Comparison of ENCODE assay signal across 13 mouse cellular contexts in the genomic region with DNA sequence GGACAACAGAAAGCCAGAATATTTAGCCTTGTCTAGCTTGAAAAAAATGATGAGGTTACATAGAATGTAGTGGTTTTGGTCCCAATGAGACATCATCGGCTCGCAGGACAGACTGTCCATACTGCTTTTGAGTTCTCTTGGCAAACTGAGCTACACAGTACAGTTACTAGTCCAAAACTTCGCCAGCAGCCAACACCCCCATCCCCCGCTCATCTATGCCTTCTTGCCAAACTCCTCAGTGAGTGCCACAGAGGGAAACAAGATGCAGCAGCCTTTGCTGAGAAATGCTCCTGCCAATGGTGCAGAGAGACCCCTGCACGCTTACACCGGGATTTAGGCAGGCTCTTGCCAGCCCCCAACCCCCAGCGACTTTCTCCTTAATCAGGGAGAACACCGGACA. TPM values are rescaled to one million over a fixed set of nuclear protein-coding genes. Genes with fewer than 3 reads are reported as not detected.
DNase-seq lines count a peak whose midpoint lies in the region; ATAC-seq and TF ChIP-seq lines count a peak whose summit lies in the region.
"Had no signal": no experiment of that assay in that cellular context is flagged by ENCODE, and none has a peak within 500 bp of the region (broad histone marks: within the 10 kb centered on the region; RNA-seq: fewer than 3 reads in every experiment).

No protein-coding gene starts in this region.

- no peak overlapping the region for H3K4me2 ChIP-seq in hindbrain, embryonic 13.5 days
- H3K4me2 ChIP-seq in hindbrain, embryonic 11.5 days (replicated peaks; ENCODE audit: low read depth, low read length) = no peak overlapping the region
- no peak overlapping the region for H3K4me2 ChIP-seq in midbrain, embryonic 13.5 days (replicated peaks)
- H3K4me2 ChIP-seq: embryonic facial prominence, embryonic 13.5 days; heart, embryonic 15.5 days; kidney, embryonic 15.5 days had no signal

- no peaks in the 10 kb centered on the region for H3K9me3 ChIP-seq in hindbrain, embryonic 13.5 days
- no peaks in the 10 kb centered on the region for H3K9me3 ChIP-seq in hindbrain, embryonic 11.5 days (ENCODE audit: control insufficient read depth, low read length)
- H3K9me3 ChIP-seq in midbrain, embryonic 13.5 days = no peaks in the 10 kb centered on the region
- H3K9me3 ChIP-seq in midbrain, embryonic 10.5 days (replicated peaks) = no peaks in the 10 kb centered on the region
- H3K9me3 ChIP-seq: embryonic facial prominence, embryonic 13.5 days; heart, embryonic 15.5 days; kidney, embryonic 15.5 days had no signal

- no peak overlapping the region for H3K4me3 ChIP-seq in hindbrain, embryonic 13.5 days
- H3K4me3 ChIP-seq in hindbrain, embryonic 11.5 days (ENCODE audit: low read depth, low read length) = no peak overlapping the region
- no peak overlapping the region for H3K4me3 ChIP-seq in midbrain, embryonic 13.5 days (replicated peaks)
- H3K4me3 ChIP-seq in midbrain, embryonic 10.5 days = no peak overlapping the region
- no peak overlapping the region for H3K4me3 ChIP-seq in cortical plate, adult 2 months (ENCODE audit: insufficient read depth, low read length)
- H3K4me3 ChIP-seq: embryonic facial prominence, embryonic 13.5 days; heart, embryonic 15.5 days; kidney, embryonic 15.5 days had no signal

- WGBS in hindbrain, embryonic 13.5 days = 87% methylated on average over 8 of the region's 8 CpGs
- 92% methylated on average over 8 of the region's 8 CpGs for WGBS in hindbrain, embryonic 11.5 days
- WGBS in midbrain, embryonic 13.5 days = 88% methylated on average over 8 of the region's 8 CpGs
- WGBS in midbrain, embryonic 10.5 days = 94% methylated on average over 8 of the region's 8 CpGs

- no peak for TF ChIP-seq CTCF in cortical plate, adult 2 months (IDR thresholded peaks at IDR 0.05; ENCODE audit: extremely low read depth, insufficient read depth, low read length)

- no peak for DNase-seq in hindbrain, embryonic 11.5 days (ENCODE audit: low spot score)
- DNase-seq in midbrain, embryonic 10.5 days (ENCODE audit: low spot score) = no peak
- DNase-seq in lung, postnatal 4 days = peak; percentile 22 to 61
- DNase-seq in MN1 (ENCODE audit: low spot score) = no peak
- DNase-seq: cerebellum, postnatal 36 days; thymus, postnatal 25 days had no signal

- H3K36me3 ChIP-seq in hindbrain, embryonic 13.5 days = peaks cover 8% of the 10 kb centered on the region; the same call in 1 of the 2 replicates
- no peaks in the 10 kb centered on the region for H3K36me3 ChIP-seq in hindbrain, embryonic 11.5 days (ENCODE audit: control insufficient read depth, insufficient read depth, low read length)
- peaks cover 7% of the 10 kb centered on the region; the same call in 1 of the 2 replicates for H3K36me3 ChIP-seq in midbrain, embryonic 13.5 days
- peaks cover 73% of the 10 kb centered on the region for H3K36me3 ChIP-seq in midbrain, embryonic 10.5 days
- H3K36me3 ChIP-seq: heart, embryonic 15.5 days had no signal

- H3K9ac ChIP-seq in hindbrain, embryonic 13.5 days = no peak overlapping the region
- no peak overlapping the region for H3K9ac ChIP-seq in hindbrain, embryonic 11.5 days (ENCODE audit: low read depth, low read length)
- H3K9ac ChIP-seq in midbrain, embryonic 13.5 days (replicated peaks) = no peak overlapping the region
- H3K9ac ChIP-seq: embryonic facial prominence, embryonic 13.5 days; heart, embryonic 15.5 days; kidney, embryonic 15.5 days; liver, embryonic 14.5 days had no signal

- peaks cover 89% of the 10 kb centered on the region for H3K4me1 ChIP-seq in hindbrain, embryonic 13.5 days (replicated peaks)
- H3K4me1 ChIP-seq in hindbrain, embryonic 11.5 days (replicated peaks; ENCODE audit: control insufficient read depth, insufficient read depth, low read length) = no peaks in the 10 kb centered on the region
- H3K4me1 ChIP-seq in midbrain, embryonic 13.5 days (replicated peaks) = peaks cover 81% of the 10 kb centered on the region
- peaks cover 34% of the 10 kb centered on the region for H3K4me1 ChIP-seq in midbrain, embryonic 10.5 days
- peaks cover 16% of the 10 kb centered on the region for H3K4me1 ChIP-seq in cortical plate, adult 2 months (ENCODE audit: control insufficient read depth, insufficient read depth, low read length)
- H3K4me1 ChIP-seq: heart, embryonic 15.5 days had no signal

- TF ChIP-seq POLR2A in cortical plate, adult 2 months (IDR thresholded peaks at IDR 0.05; ENCODE audit: extremely low read depth, insufficient read depth, low read length) = no peak

- H3K27me3 ChIP-seq in hindbrain, embryonic 13.5 days = no peaks in the 10 kb centered on the region
- H3K27me3 ChIP-seq in hindbrain, embryonic 11.5 days (ENCODE audit: control insufficient read depth, insufficient read depth, low read length) = no peaks in the 10 kb centered on the region
- no peaks in the 10 kb centered on the region for H3K27me3 ChIP-seq in midbrain, embryonic 13.5 days
- H3K27me3 ChIP-seq in midbrain, embryonic 10.5 days (ENCODE audit: low read depth, poor library complexity, severe bottlenecking) = no peaks in the 10 kb centered on the region
- H3K27me3 ChIP-seq: embryonic facial prominence, embryonic 13.5 days; heart, embryonic 15.5 days; kidney, embryonic 15.5 days had no signal

- ATAC-seq in hindbrain, embryonic 13.5 days (ENCODE audit: low FRiP score) = no peak
- no peak for ATAC-seq in hindbrain, embryonic 11.5 days (ENCODE audit: low FRiP score)
- peak; percentile 31; the same call in 1 of the 2 replicates for ATAC-seq in midbrain, embryonic 13.5 days

- H3K27ac ChIP-seq in hindbrain, embryonic 13.5 days = peak overlapping the region; percentile 48; the same call in 1 of the 2 replicates
- no peak overlapping the region for H3K27ac ChIP-seq in hindbrain, embryonic 11.5 days (ENCODE audit: low read depth, low read length)
- no peak overlapping the region for H3K27ac ChIP-seq in midbrain, embryonic 13.5 days
- H3K27ac ChIP-seq in midbrain, embryonic 10.5 days (replicated peaks) = no peak overlapping the region
- H3K27ac ChIP-seq in cortical plate, adult 2 months (ENCODE audit: insufficient read depth, low read length) = 0 out of 2 replicates have a peak overlapping the region, but pooled peaks have one; percentile 7
- H3K27ac ChIP-seq: embryonic facial prominence, embryonic 13.5 days; heart, embryonic 15.5 days; kidney, embryonic 15.5 days; liver, embryonic 14.5 days had no signal

RNA-seq across cellular contexts. Expression of a gene that starts 34.9 kb away (rescaled TPM):
- polyA plus RNA-seq in hindbrain, embryonic 13.5 days (2015; fragmentation: Nextera tagmentation; extraction: Ambion mirVana) = 202 and 215 TPM in 2 replicates
- polyA plus RNA-seq in hindbrain, embryonic 11.5 days (2014; fragmentation: Nextera tagmentation; extraction: Ambion mirVana) = 130 and 214 TPM in 2 replicates
- 205 and 211 TPM in 2 replicates for polyA plus RNA-seq in midbrain, embryonic 13.5 days (2015; fragmentation: Nextera tagmentation; extraction: Ambion mirVana)
- polyA plus RNA-seq in midbrain, embryonic 10.5 days (2016; fragmentation: Nextera tagmentation; extraction: Ambion mirVana) = 37.6 and 53.3 TPM in 2 replicates
- 424 and 485 TPM in 2 replicates for polyA plus RNA-seq in cortical plate, adult 2 months (2012; rRNA removed)

Comparison
In these comparisons a context has a peak if more than half of its experiments do, and no peak if none do; other contexts are left out.
1. H3K27ac ChIP-seq: peak in hindbrain, embryonic 13.5 days (single experiment) and cortical plate, adult 2 months (single experiment); none in hindbrain, embryonic 11.5 days (single experiment), midbrain, embryonic 13.5 days (single experiment) and midbrain, embryonic 10.5 days (single experiment).
2. DNase-seq: peak in lung, postnatal 4 days (2 of 2); none in hindbrain, embryonic 11.5 days (single experiment), midbrain, embryonic 10.5 days (single experiment) and MN1 (single experiment).